Mouse (Mus musculus): Measurements from ENCODE around the gene Cdca7l.
"Not testable (repeated sequence)": the region's sequence is repeated elsewhere in the genome, so short reads cannot be mapped to it uniquely, and the experiment has no call there.

GRCm38 (mm10) chr12:117900798-117901197 lies 96.7 kb downstream of the Cdca7l start:
- TF ChIP-seq ZC3H11A (IDR thresholded peaks at IDR 0.05; ENCODE audit: low read depth, low read length); EP300 (IDR thresholded peaks at IDR 0.05; ENCODE audit: low read length); CTCF (conservative IDR thresholded peaks at IDR 0.05 in 1 of 2, IDR thresholded peaks at IDR 0.05 in 1 of 2; ENCODE audit: low read depth in 2 of 2, low read length in 2 of 2): not testable (repeated sequence)
